Mouse (Mus musculus): ENCODE measurements around the gene Gm21970.

GRCm38 (mm10) chr16:91376701-91377100 lies 14.8 kb upstream of the Gm21970 start:
- TF ChIP-seq POLR2A (IDR thresholded peaks at IDR 0.05; ENCODE audit: low read depth, low read length): no peak
- TF ChIP-seq CTCF (IDR thresholded peaks at IDR 0.05; ENCODE audit: extremely low read depth, insufficient read length, insufficient replicate concordance, low read depth, low read length): no peak
